Mouse (Mus musculus): ENCODE data around the gene Rxra.

Rxra gene

DNA sequence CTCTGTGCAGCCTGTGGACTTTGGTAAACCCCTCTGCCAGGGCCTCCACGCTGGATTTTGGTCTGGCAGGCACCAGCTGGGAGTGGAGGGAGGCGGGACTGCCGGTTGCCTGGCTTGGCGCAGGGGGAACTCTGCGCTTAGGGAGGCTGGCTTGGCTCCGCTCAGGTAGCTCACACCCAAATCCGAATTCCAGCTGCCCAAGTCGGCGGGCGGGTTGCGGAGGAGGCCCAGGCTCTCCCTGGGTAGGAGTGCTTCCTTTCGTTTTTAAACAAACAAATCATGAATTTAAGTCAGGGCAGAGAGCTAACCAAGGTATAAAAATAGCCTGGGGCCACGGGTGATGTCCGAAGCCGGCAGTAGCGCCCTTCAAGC lies at the start of gene Rxra:
TSS of gene Rxra (plus strand) at position 335 of the 372 bp plus-strand sequence.
- no peak for DNase-seq (ENCODE audit: low spot score in 2 of 2)

- DNase-seq (ENCODE audit: low spot score in 2 of 2): no peak
Observed at GRCm38 (mm10) chr2:27626604-27627003, 49.6 kb upstream of the Rxra start.

GRCm38 (mm10) chr2:27630601-27631285 lies 45.5 kb upstream of the Rxra start:
- no peak for DNase-seq (ENCODE audit: low spot score in 2 of 2)

DNA sequence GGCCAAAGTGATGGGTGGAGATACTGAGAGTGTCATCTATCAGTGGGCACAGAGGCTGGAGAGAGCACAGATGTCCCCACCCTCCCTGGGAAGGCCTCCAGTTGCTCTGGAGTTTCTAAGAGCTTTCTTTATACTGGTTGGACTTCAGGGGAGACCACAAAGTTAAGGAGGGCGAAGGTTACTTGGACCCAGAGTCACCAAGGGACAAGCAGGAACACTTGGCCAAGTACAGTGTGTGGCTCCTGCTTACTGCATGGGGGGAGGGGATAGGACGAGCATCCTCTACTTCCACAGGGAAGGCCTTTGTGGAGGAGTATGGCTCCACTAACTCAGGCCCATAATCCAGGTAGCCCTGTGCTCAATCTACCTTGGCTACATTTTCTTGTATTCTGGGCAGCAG lies 42.8 kb upstream of the Rxra start:
- DNase-seq (ENCODE audit: low spot score in 2 of 2): no peak

GRCm38 (mm10) chr2:27634018-27634417 lies 42.2 kb upstream of the Rxra start:
- DNase-seq (ENCODE audit: low spot score in 2 of 2): no peak

- no peak for DNase-seq (ENCODE audit: low spot score in 2 of 2)
Observed at GRCm38 (mm10) chr2:27635147-27635738, 41.0 kb upstream of the Rxra start.

- no peak for DNase-seq (ENCODE audit: low spot score in 2 of 2)
Observed at GRCm38 (mm10) chr2:27636796-27637195, 39.4 kb upstream of the Rxra start.

DNA sequence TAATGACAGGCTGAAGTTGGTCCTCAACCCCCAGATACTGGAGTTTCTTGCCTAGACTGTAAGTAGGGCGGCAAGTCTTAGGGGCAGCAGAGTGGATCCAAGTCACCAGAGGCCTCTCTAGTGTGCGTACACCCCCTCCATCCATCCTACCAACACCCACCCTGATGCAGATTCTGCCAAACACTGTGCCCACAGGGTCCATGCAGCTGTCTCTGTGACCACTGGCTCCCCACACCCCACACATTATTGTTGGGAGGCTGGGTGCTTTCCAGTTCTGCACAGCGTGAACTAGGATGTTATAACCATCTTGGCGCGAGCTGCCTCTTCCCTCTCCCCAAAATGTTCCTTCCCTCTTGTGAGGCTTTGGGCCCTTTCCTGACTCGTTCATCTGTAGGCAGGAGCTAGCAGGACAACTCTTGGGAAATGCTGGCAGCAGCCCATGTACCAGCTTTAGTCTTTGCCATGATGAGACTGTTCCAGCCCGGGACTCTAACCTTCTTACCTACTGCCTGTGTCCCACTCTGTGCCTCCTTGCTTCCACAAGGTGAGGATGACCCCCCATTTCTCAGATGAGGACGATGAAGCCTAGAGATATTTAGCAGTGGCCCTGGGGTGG lies 38.9 kb upstream of the Rxra start:
- no peak for DNase-seq (ENCODE audit: low spot score in 2 of 2)

DNA sequence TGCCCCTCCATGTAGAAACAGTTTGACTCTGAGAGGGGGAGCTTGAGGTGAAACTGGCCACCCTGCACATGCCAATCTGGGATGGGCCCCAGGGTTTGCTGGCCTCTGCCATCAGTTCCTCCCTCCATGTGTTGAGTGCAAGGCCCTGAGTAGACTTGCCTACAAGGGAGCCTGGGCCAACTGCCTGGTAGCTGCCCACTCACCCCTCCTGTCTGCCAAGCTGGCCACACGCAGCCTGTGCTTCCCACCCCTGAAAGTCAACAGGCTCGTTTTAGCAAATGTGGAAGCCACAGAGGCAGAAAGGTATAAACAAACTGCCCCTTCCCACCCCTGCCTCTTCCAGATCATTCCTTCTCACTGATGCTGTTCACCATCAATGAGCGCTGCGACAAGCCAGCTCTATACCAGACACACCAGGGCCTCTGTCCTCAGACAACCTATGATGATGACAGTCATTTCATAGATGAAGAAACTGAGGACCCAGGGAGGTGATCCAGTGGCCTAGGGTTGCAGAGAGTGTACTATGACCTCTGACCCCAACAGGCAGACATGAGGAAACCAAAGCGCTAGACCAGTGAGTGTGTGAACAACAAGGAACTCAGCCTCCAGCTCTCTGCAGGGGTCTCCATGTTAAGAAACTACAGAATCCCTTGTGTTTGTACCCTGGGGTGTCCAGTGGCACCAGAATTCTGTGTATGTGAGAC lies 36.5 kb upstream of the Rxra start:
- peak in 1 of 2 experiments; percentile 31 for DNase-seq (ENCODE audit: low spot score in 2 of 2)

DNA sequence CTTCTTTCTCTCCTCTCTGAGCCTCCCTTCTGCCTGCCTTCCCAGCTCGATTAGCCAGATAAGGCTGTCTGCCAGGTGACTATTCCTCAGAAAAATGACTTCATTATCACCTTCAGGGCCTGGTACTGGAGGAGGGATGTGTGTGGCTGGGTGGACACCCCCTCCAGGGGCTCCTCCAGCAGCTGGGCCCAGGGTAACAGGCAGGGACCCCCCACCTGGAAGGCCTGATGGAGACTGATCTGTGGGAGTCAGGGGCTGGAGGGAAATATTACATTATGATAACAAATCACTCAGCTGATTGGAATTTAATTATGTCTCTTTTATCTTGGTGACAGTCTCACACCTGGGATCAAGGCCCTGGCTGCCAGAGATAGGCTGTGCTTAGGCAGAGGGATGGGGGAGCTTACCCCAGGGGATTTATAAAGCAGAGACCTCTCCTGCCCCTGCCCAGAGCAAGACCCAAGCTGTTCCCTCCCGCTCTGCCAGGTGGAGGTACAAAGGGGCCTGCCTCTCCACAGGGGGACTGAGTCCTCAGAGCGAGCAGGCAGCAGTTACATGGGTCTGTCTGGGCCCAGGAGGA lies 35.2 kb upstream of the Rxra start:
- DNase-seq (ENCODE audit: low spot score in 2 of 2): no peak

GRCm38 (mm10) chr2:27644547-27645120 lies 31.6 kb upstream of the Rxra start:
- DNase-seq (ENCODE audit: low spot score in 2 of 2): peak in 1 of 2 experiments; percentile 29

GRCm38 (mm10) chr2:27645471-27645870 lies 30.8 kb upstream of the Rxra start:
- no peak for DNase-seq (ENCODE audit: low spot score in 2 of 2)

GRCm38 (mm10) chr2:27649862-27650661 lies 26.2 kb upstream of the Rxra start:
- DNase-seq (ENCODE audit: low spot score in 2 of 2): no peak

- DNase-seq (ENCODE audit: low spot score in 2 of 2): no peak
Observed at GRCm38 (mm10) chr2:27650991-27651390, 25.2 kb upstream of the Rxra start.

DNA sequence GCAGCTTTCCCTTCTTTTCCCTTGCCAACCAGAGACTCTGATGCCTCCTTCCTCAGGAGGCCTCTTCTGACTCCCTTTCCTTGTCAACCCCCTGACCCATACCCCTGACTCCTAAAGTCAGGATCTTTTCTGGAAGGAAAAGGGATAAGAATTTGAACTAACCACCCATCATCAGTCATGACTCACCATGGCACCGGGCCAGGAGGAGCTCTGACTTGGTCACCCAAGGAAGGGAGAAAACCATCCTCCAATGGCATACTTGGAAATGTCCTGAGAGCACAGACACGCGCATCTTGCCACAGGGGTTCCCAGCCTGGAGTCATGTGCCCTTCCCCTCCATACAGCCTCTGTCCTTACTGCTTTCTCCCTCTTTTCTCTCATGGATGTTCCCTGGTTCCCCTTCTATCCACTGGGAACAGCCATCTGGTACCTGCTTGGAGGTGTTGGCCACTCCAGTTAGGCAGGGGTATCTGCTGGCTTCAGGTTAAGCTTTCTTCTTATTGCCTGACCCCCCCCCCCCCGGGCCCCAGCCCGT lies 22.7 kb upstream of the Rxra start:
- no peak for DNase-seq (ENCODE audit: low spot score in 2 of 2)

DNA sequence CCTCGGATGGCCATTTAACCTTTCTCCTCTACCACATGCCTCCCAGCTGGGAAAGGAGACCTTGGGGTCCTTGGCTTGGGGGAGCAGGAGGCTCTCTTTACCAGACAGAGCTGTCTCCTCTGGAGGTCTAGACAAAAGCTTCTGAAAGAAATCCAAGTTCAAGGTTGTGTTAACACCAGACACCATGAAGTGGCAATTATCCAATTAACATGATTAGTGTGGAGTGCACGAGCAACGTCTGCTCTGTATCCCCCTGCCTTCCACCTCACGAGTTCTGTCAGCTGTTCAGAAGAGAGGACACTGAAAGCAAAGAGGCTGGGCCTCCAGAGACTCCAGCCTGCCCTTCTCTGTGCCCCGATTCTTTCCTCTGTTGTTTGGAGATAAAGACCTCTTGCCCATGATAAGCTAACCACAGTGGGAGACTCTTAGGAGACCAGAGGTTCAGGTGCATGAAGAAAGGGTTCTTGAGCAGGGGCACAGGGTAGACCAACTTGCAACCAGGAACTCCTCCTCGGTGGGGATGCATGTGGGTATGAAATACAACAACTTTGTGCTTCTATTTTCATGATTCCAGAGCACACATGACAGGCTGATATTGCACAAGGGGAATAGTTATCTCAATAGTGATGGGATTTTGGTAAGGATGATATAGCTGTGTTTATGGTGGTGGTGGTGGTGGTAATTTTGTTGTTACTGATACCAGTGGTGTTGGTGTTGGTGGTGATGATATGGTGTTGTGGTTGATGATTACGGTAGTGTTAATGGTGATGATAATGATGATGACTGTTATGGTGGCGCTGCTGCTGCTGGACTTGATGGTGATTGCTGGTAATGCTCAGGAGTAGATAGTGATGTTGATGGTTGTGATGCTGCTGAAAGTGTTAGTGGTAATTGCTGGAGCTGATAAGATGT lies 21.7 kb upstream of the Rxra start:
- no peak for DNase-seq (ENCODE audit: low spot score in 2 of 2)

DNA sequence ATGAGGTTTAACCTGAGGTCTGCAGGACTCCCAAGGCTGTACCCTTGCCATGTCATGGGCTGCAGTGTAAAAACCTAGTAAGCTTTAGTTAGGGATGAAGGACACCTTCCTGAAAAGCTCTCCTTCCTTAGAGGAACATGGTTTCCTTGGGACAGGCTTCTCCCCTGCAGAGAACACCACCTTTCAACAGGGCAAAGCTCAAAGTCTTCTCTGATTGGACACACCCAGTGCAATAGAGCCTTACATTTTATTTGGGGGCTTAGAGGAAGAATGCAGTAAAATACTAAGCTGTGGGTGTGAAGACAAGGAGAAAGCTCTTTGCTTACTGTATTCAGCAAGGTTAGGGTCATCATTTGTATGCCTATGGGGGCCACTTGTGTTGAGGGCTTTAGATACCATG lies 19.7 kb upstream of the Rxra start:
- DNase-seq (ENCODE audit: low spot score in 2 of 2): no peak

- DNase-seq (ENCODE audit: low spot score in 2 of 2): no peak
Observed at GRCm38 (mm10) chr2:27665284-27665683, 11.0 kb upstream of the Rxra start.

DNA sequence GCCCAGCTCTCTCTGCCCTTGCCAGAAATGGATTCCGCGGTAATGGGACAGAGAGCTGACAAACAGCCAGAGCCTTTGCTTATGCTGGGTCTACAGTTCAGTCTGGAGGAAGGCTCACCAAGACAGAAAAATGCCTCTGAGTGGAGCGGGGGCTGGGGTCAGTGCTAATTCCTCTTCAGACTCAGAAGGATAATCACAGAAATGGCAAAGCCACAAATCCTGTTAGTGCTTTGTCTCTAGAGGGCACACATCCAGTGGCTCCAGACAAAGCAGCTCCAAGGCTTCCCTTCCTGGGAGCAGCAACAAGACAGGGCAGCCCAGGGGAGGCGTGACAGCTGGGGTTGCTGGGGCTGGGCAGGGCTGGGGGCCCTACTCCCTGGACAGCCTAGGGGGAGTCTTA lies 9.5 kb upstream of the Rxra start:
- DNase-seq (ENCODE audit: low spot score in 2 of 2): peak in 1 of 2 experiments; percentile 20

DNA sequence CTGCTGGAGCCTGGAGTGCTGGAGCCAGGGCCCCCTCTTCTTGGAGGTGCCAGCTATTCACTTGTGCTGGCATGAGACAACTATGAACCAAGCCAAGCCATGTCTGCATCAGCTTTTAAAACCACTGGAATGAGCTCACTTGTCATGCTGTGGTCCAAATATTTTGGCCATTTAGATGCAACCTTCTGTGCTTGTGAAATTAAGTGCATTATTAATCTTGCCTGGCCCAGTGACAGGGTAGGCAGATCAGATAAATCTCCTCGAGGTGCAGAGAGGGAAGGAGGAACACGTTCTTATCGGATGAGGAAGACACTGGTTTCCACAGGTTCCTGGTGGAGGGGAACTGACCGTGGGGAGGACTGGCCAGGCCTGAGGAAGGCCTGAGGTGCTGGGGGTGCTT lies 8.6 kb upstream of the Rxra start:
- no peak for DNase-seq (ENCODE audit: low spot score in 2 of 2)

Data from right cerebral cortex, postnatal 10 days (tissue).